10 mouse cellular contexts compared by ENCODE assay signal in genomic region chr2:12492369-12492768, GRCm38 (mm10).
DNase-seq lines count a peak whose midpoint lies in the region; ATAC-seq lines count a peak whose summit lies in the region.
"Had no signal": no experiment of that assay in that cellular context is flagged by ENCODE, and none has a peak within 500 bp of the region (broad histone marks: within the 10 kb centered on the region; RNA-seq: fewer than 3 reads in every experiment).

No protein-coding gene starts in this region.

- no peaks in the 10 kb centered on the region for H3K4me1 ChIP-seq in midbrain, embryonic 10.5 days
- H3K4me1 ChIP-seq in midbrain, embryonic 15.5 days = no peaks in the 10 kb centered on the region
- H3K4me1 ChIP-seq in limb, embryonic 11.5 days (ENCODE audit: control insufficient read depth, insufficient read depth, low read length) = no peaks in the 10 kb centered on the region
- H3K4me1 ChIP-seq in forebrain, embryonic 14.5 days (ENCODE audit: control insufficient read depth, insufficient read depth, low read length) = no peaks in the 10 kb centered on the region
- H3K4me1 ChIP-seq: heart, embryonic 15.5 days; limb, embryonic 13.5 days had no signal

- H3K4me3 ChIP-seq in midbrain, embryonic 10.5 days = no peak overlapping the region
- no peak overlapping the region for H3K4me3 ChIP-seq in midbrain, embryonic 15.5 days
- H3K4me3 ChIP-seq in limb, embryonic 11.5 days (ENCODE audit: low read depth, low read length) = no peak overlapping the region
- H3K4me3 ChIP-seq in forebrain, embryonic 14.5 days (ENCODE audit: low read depth, low read length) = no peak overlapping the region
- H3K4me3 ChIP-seq: heart, embryonic 15.5 days; limb, embryonic 13.5 days had no signal

- whole genome bisulfite sequencing in midbrain, embryonic 10.5 days = 86% methylated on average over 3 of the region's 3 CpGs
- 85% methylated on average over 3 of the region's 3 CpGs for WGBS in midbrain, embryonic 15.5 days
- WGBS in limb, embryonic 11.5 days = 78% methylated on average over 3 of the region's 3 CpGs
- 78% methylated on average over 3 of the region's 3 CpGs for WGBS in forebrain, embryonic 14.5 days

- DNase-seq in adrenal gland, postnatal 14 days = peak; percentile 28
- DNase-seq in adrenal gland, adult 8-10 months = no peak
- peak; percentile 13 for DNase-seq in midbrain, embryonic 10.5 days (ENCODE audit: low spot score)
- peak; percentile 38 for DNase-seq in limb, embryonic 11.5 days (ENCODE audit: low spot score)
- peak; percentile 68 for DNase-seq in thymus, postnatal 4 days
- no peak for DNase-seq in forebrain, embryonic 14.5 days (ENCODE audit: low spot score)
- no peak for DNase-seq in cerebellum, adult 18-20 months

- H3K27ac ChIP-seq in midbrain, embryonic 10.5 days (replicated peaks) = no peak overlapping the region
- H3K27ac ChIP-seq in midbrain, embryonic 15.5 days = no peak overlapping the region
- no peak overlapping the region for H3K27ac ChIP-seq in limb, embryonic 11.5 days (replicated peaks; ENCODE audit: low read depth, low read length)
- no peak overlapping the region for H3K27ac ChIP-seq in forebrain, embryonic 14.5 days (ENCODE audit: low read depth, low read length)
- H3K27ac ChIP-seq: heart, embryonic 15.5 days; limb, embryonic 13.5 days had no signal

- no peak overlapping the region for H3K9ac ChIP-seq in midbrain, embryonic 15.5 days
- H3K9ac ChIP-seq in limb, embryonic 11.5 days (ENCODE audit: low read length) = no peak overlapping the region
- H3K9ac ChIP-seq in forebrain, embryonic 14.5 days (ENCODE audit: low read length) = no peak overlapping the region
- H3K9ac ChIP-seq: heart, embryonic 15.5 days; limb, embryonic 13.5 days had no signal

- no peaks in the 10 kb centered on the region for H3K36me3 ChIP-seq in midbrain, embryonic 10.5 days
- H3K36me3 ChIP-seq in midbrain, embryonic 15.5 days (replicated peaks) = no peaks in the 10 kb centered on the region
- no peaks in the 10 kb centered on the region for H3K36me3 ChIP-seq in limb, embryonic 11.5 days (ENCODE audit: control insufficient read depth, insufficient read depth, low read length)
- no peaks in the 10 kb centered on the region for H3K36me3 ChIP-seq in forebrain, embryonic 14.5 days (ENCODE audit: control insufficient read depth, insufficient read depth, low read length)
- H3K36me3 ChIP-seq: heart, embryonic 15.5 days; limb, embryonic 13.5 days had no signal

- H3K27me3 ChIP-seq in midbrain, embryonic 10.5 days (ENCODE audit: low read depth, poor library complexity, severe bottlenecking) = no peaks in the 10 kb centered on the region
- no peaks in the 10 kb centered on the region for H3K27me3 ChIP-seq in midbrain, embryonic 15.5 days (replicated peaks)
- no peaks in the 10 kb centered on the region for H3K27me3 ChIP-seq in limb, embryonic 11.5 days (ENCODE audit: control insufficient read depth, insufficient read depth, low read length)
- no peaks in the 10 kb centered on the region for H3K27me3 ChIP-seq in forebrain, embryonic 14.5 days (replicated peaks; ENCODE audit: control insufficient read depth, insufficient read depth, low read length)
- H3K27me3 ChIP-seq: heart, embryonic 15.5 days; limb, embryonic 13.5 days had no signal

- ATAC-seq in midbrain, embryonic 15.5 days (replicated peaks) = no peak
- ATAC-seq in limb, embryonic 11.5 days (ENCODE audit: insufficient number of reproducible peaks, low FRiP score, low TSS enrichment, low read depth) = no peak
- no peak for ATAC-seq in forebrain, embryonic 14.5 days

- no peak overlapping the region for H3K4me2 ChIP-seq in midbrain, embryonic 15.5 days
- no peak overlapping the region for H3K4me2 ChIP-seq in limb, embryonic 11.5 days (ENCODE audit: low read depth, severe bottlenecking)
- no peak overlapping the region for H3K4me2 ChIP-seq in forebrain, embryonic 14.5 days (ENCODE audit: low read length)
- H3K4me2 ChIP-seq: heart, embryonic 15.5 days; limb, embryonic 13.5 days had no signal

- H3K9me3 ChIP-seq in midbrain, embryonic 10.5 days (replicated peaks) = no peaks in the 10 kb centered on the region
- H3K9me3 ChIP-seq in midbrain, embryonic 15.5 days = no peaks in the 10 kb centered on the region
- H3K9me3 ChIP-seq in limb, embryonic 11.5 days (ENCODE audit: control insufficient read depth, low read length) = no peaks in the 10 kb centered on the region
- H3K9me3 ChIP-seq in forebrain, embryonic 14.5 days (replicated peaks; ENCODE audit: control insufficient read depth, low read length) = no peaks in the 10 kb centered on the region
- H3K9me3 ChIP-seq: heart, embryonic 15.5 days; limb, embryonic 13.5 days had no signal

Comparison
In these comparisons a context has a peak if more than half of its experiments do, and no peak if none do; other contexts are left out.
1. DNase-seq: peak in adrenal gland, postnatal 14 days (single experiment), midbrain, embryonic 10.5 days (single experiment), limb, embryonic 11.5 days (single experiment) and thymus, postnatal 4 days (single experiment); none in adrenal gland, adult 8-10 months (single experiment), forebrain, embryonic 14.5 days (single experiment) and cerebellum, adult 18-20 months (0 of 2).